ENCODE assay signal across 33 mouse cellular contexts in genomic region chr6:53982047-53982600, GRCm38 (mm10). TPM values are rescaled to one million over a fixed set of nuclear protein-coding genes. Genes with fewer than 3 reads are reported as not detected.
DNase-seq lines count a peak whose midpoint lies in the region; ATAC-seq and TF ChIP-seq lines count a peak whose summit lies in the region.
"Had no signal": no experiment of that assay in that cellular context is flagged by ENCODE, and none has a peak within 500 bp of the region (broad histone marks: within the 10 kb centered on the region; RNA-seq: fewer than 3 reads in every experiment).

No protein-coding gene starts in this region.

- H3K36me3 ChIP-seq in forebrain, embryonic 10.5 days (replicated peaks), result no peaks in the 10 kb centered on the region
- no peaks in the 10 kb centered on the region for H3K36me3 ChIP-seq in forebrain, postnatal 0 days (ENCODE audit: insufficient read depth)
- no peaks in the 10 kb centered on the region for H3K36me3 ChIP-seq in midbrain, embryonic 10.5 days
- H3K36me3 ChIP-seq in midbrain, embryonic 15.5 days (replicated peaks), result no peaks in the 10 kb centered on the region
- H3K36me3 ChIP-seq in intestine, postnatal 0 days (ENCODE audit: control insufficient read depth, insufficient read depth), result no peaks in the 10 kb centered on the region
- no peaks in the 10 kb centered on the region for H3K36me3 ChIP-seq in small intestine, adult 2 months (ENCODE audit: control insufficient read depth, insufficient read depth, low read length)
- H3K36me3 ChIP-seq: embryonic facial prominence, embryonic 12.5 days; forebrain, embryonic 15.5 days; limb, embryonic 15.5 days; liver, embryonic 13.5 days; midbrain, embryonic 13.5 days had no signal

- 64% methylated on average over 9 of the region's 9 CpGs for WGBS in forebrain, embryonic 10.5 days
- 44% methylated on average over 9 of the region's 9 CpGs for WGBS in forebrain, postnatal 0 days
- WGBS in midbrain, embryonic 10.5 days, result 59% methylated on average over 9 of the region's 9 CpGs
- 55% methylated on average over 9 of the region's 9 CpGs for WGBS in midbrain, embryonic 15.5 days
- WGBS in intestine, postnatal 0 days, result 23% methylated on average over 9 of the region's 9 CpGs
- 23% methylated on average over 9 of the region's 9 CpGs for WGBS in small intestine, adult 2 months

- TF ChIP-seq CTCF in forebrain, postnatal 0 days (IDR thresholded peaks at IDR 0.05; ENCODE audit: low read depth), result no peak
- TF ChIP-seq CTCF in intestine, postnatal 0 days (IDR thresholded peaks at IDR 0.05; ENCODE audit: low read depth), result no peak
- TF ChIP-seq CTCF in small intestine, adult 2 months (IDR thresholded peaks at IDR 0.05; ENCODE audit: extremely low read depth, insufficient read length, insufficient replicate concordance, low read depth, low read length), result no peak

- no peak overlapping the region for H3K4me2 ChIP-seq in forebrain, postnatal 0 days (ENCODE audit: low read depth)
- no peak overlapping the region for H3K4me2 ChIP-seq in midbrain, embryonic 15.5 days
- 0 out of 2 replicates have a peak overlapping the region, but pooled peaks have one; percentile 32 for H3K4me2 ChIP-seq in intestine, postnatal 0 days (replicated peaks; ENCODE audit: low read depth)
- H3K4me2 ChIP-seq: embryonic facial prominence, embryonic 12.5 days; forebrain, embryonic 15.5 days; limb, embryonic 15.5 days; midbrain, embryonic 13.5 days had no signal

- no peak overlapping the region for H3K4me3 ChIP-seq in forebrain, embryonic 10.5 days
- H3K4me3 ChIP-seq in forebrain, postnatal 0 days (ENCODE audit: low read depth, low read length), result no peak overlapping the region
- no peak overlapping the region for H3K4me3 ChIP-seq in midbrain, embryonic 10.5 days
- H3K4me3 ChIP-seq in midbrain, embryonic 15.5 days, result no peak overlapping the region
- no peak overlapping the region for H3K4me3 ChIP-seq in intestine, postnatal 0 days (ENCODE audit: low read depth, low read length)
- no peak overlapping the region for H3K4me3 ChIP-seq in small intestine, adult 2 months (ENCODE audit: low read depth, low read length)
- H3K4me3 ChIP-seq: embryonic facial prominence, embryonic 12.5 days; forebrain, embryonic 15.5 days; limb, embryonic 15.5 days; liver, embryonic 13.5 days; midbrain, embryonic 13.5 days had no signal

- no peak for ATAC-seq in forebrain, postnatal 0 days
- no peak for ATAC-seq in midbrain, embryonic 15.5 days (replicated peaks)
- peak; percentile 46; the same call in 1 of the 2 replicates for ATAC-seq in intestine, postnatal 0 days
- ATAC-seq: forebrain, embryonic 15.5 days; hindbrain, postnatal 0 days; midbrain, embryonic 13.5 days had no signal

- TF ChIP-seq POLR2A in small intestine, adult 2 months (IDR thresholded peaks at IDR 0.05; ENCODE audit: low read depth, low read length), result no peak

- no peak overlapping the region for H3K9ac ChIP-seq in forebrain, postnatal 0 days
- no peak overlapping the region for H3K9ac ChIP-seq in midbrain, embryonic 15.5 days
- H3K9ac ChIP-seq in intestine, postnatal 0 days (ENCODE audit: low read depth, low read length), result no peak overlapping the region
- H3K9ac ChIP-seq: embryonic facial prominence, embryonic 12.5 days; forebrain, embryonic 15.5 days; limb, embryonic 15.5 days; liver, embryonic 13.5 days; midbrain, embryonic 13.5 days had no signal

- H3K27me3 ChIP-seq in forebrain, embryonic 10.5 days (ENCODE audit: poor library complexity, severe bottlenecking), result no peaks in the 10 kb centered on the region
- no peaks in the 10 kb centered on the region; the same call in 1 of the 2 replicates for H3K27me3 ChIP-seq in forebrain, postnatal 0 days (ENCODE audit: insufficient read depth, low read length)
- H3K27me3 ChIP-seq in midbrain, embryonic 10.5 days (ENCODE audit: low read depth, poor library complexity, severe bottlenecking), result no peaks in the 10 kb centered on the region
- no peaks in the 10 kb centered on the region for H3K27me3 ChIP-seq in midbrain, embryonic 15.5 days (replicated peaks)
- H3K27me3 ChIP-seq in intestine, postnatal 0 days (replicated peaks; ENCODE audit: control insufficient read depth, insufficient read depth, low read length), result no peaks in the 10 kb centered on the region
- no peaks in the 10 kb centered on the region for H3K27me3 ChIP-seq in small intestine, adult 2 months (ENCODE audit: control insufficient read depth, insufficient read depth, low read length)
- H3K27me3 ChIP-seq: forebrain, embryonic 15.5 days; limb, embryonic 15.5 days; liver, embryonic 13.5 days; midbrain, embryonic 13.5 days had no signal

- no peak for DNase-seq in forebrain, embryonic 10.5 days (ENCODE audit: extremely low spot score, low spot score)
- no peak for DNase-seq in forebrain, postnatal 0 days
- no peak for DNase-seq in midbrain, embryonic 10.5 days (ENCODE audit: low spot score)
- no peak for DNase-seq in neural tube, embryonic 10.5 days (ENCODE audit: extremely low spot score, low spot score)
- DNase-seq in left cerebral cortex, postnatal 10 days (ENCODE audit: extremely low spot score in 1 of 2, low spot score in 2 of 2), result no peak
- DNase-seq: adrenal gland, postnatal 25 days; cerebellum, adult 11-12 months; cerebellum, adult 9-11 months; heart, postnatal 14 days; kidney, adult 11 months; liver, embryonic 13.5 days; lung, adult 18-20 months; right cerebral cortex, postnatal 25 days; spleen, adult 18-20 months; thymus, adult 18-20 months had no signal

- H3K9me3 ChIP-seq in forebrain, embryonic 10.5 days, result no peaks in the 10 kb centered on the region
- no peaks in the 10 kb centered on the region for H3K9me3 ChIP-seq in forebrain, postnatal 0 days (ENCODE audit: low read length)
- H3K9me3 ChIP-seq in midbrain, embryonic 10.5 days (replicated peaks), result no peaks in the 10 kb centered on the region
- no peaks in the 10 kb centered on the region for H3K9me3 ChIP-seq in midbrain, embryonic 15.5 days
- no peaks in the 10 kb centered on the region for H3K9me3 ChIP-seq in intestine, postnatal 0 days (ENCODE audit: control insufficient read depth)
- H3K9me3 ChIP-seq: embryonic facial prominence, embryonic 12.5 days; forebrain, embryonic 15.5 days; limb, embryonic 15.5 days; liver, embryonic 13.5 days; midbrain, embryonic 13.5 days had no signal

- H3K4me1 ChIP-seq in forebrain, embryonic 10.5 days, result peaks cover 19% of the 10 kb centered on the region
- H3K4me1 ChIP-seq in forebrain, postnatal 0 days (ENCODE audit: insufficient read depth), result no peaks in the 10 kb centered on the region
- H3K4me1 ChIP-seq in midbrain, embryonic 10.5 days, result peaks cover 16% of the 10 kb centered on the region
- no peaks in the 10 kb centered on the region for H3K4me1 ChIP-seq in midbrain, embryonic 15.5 days
- H3K4me1 ChIP-seq in intestine, postnatal 0 days (replicated peaks; ENCODE audit: control insufficient read depth, insufficient read depth, low read length), result 0 out of 2 replicates have a peak, but pooled peaks cover 12% of the 10 kb centered on the region
- peaks cover 32% of the 10 kb centered on the region; the same call in 1 of the 2 replicates for H3K4me1 ChIP-seq in small intestine, adult 2 months (ENCODE audit: control insufficient read depth, insufficient read depth, insufficient read length, low read length)
- H3K4me1 ChIP-seq: limb, embryonic 15.5 days had no signal

- intact Hi-C loops in left cerebral cortex, postnatal 10 days (cut with DNase I), result no loop called here

- H3K27ac ChIP-seq in forebrain, embryonic 10.5 days, result peak overlapping the region; percentile 48; the same call in 1 of the 2 replicates
- H3K27ac ChIP-seq in forebrain, postnatal 0 days (ENCODE audit: low read depth, low read length), result no peak overlapping the region
- H3K27ac ChIP-seq in midbrain, embryonic 10.5 days (replicated peaks), result peak overlapping the region; percentile 59
- H3K27ac ChIP-seq in midbrain, embryonic 15.5 days, result no peak overlapping the region
- no peak overlapping the region for H3K27ac ChIP-seq in intestine, postnatal 0 days (ENCODE audit: low read depth, low read length)
- H3K27ac ChIP-seq in small intestine, adult 2 months (ENCODE audit: insufficient read depth, low read depth, low read length), result peak overlapping the region; percentile 71
- H3K27ac ChIP-seq: embryonic facial prominence, embryonic 12.5 days; forebrain, embryonic 15.5 days; hindbrain, postnatal 0 days; limb, embryonic 15.5 days; midbrain, embryonic 13.5 days had no signal

RNA-seq across cellular contexts. Expression of gene Cpvl, which starts 3.7 kb away (rescaled TPM):
- polyA plus RNA-seq in forebrain, embryonic 10.5 days (2016; fragmentation: Nextera tagmentation; extraction: Ambion mirVana), result not detected in 2 replicates
- total RNA-seq in forebrain, postnatal 0 days (2014; rRNA removed), result not detected in 2 replicates
- 0.13 TPM in 1 of 2 replicates, not detected in the other for polyA plus RNA-seq in forebrain, postnatal 0 days (2015; fragmentation: Nextera tagmentation; extraction: Ambion mirVana)
- 0.07 TPM in 1 of 2 replicates, not detected in the other for polyA plus RNA-seq in midbrain, embryonic 10.5 days (2016; fragmentation: Nextera tagmentation; extraction: Ambion mirVana)
- not detected in 2 replicates for polyA plus RNA-seq in midbrain, embryonic 15.5 days (2015; fragmentation: Nextera tagmentation; extraction: Ambion mirVana)
- polyA plus RNA-seq in intestine, postnatal 0 days (2015; fragmentation: Nextera tagmentation; extraction: Ambion mirVana), result 0.77 and 0.82 TPM in 2 replicates
- polyA plus RNA-seq in small intestine, adult 2 months (2012; rRNA removed), result 0.10 TPM in 1 of 2 replicates, not detected in the other
- total RNA-seq in left cerebral cortex, postnatal 10 days (2021), result under 1 TPM in 1 of 2 experiments, not detected in 1; 0.24 TPM
- total RNA-seq: adrenal gland, adult 18-20 months; adrenal gland, postnatal 25 days; gastrocnemius, adult 8-10 months; heart, adult 8-10 months; heart, postnatal 14 days; hindbrain, postnatal 0 days; layer of hippocampus, adult 18-20 months; layer of hippocampus, postnatal 10 days; left cerebral cortex, adult 18-20 months; left cerebral cortex, postnatal 36 days; megakaryocyte, adult 5-6 weeks had no signal
- polyA plus RNA-seq: embryonic facial prominence, embryonic 12.5 days; forebrain, embryonic 15.5 days; heart, embryonic 14.5 days; liver, embryonic 13.5 days; midbrain, embryonic 13.5 days; neural tube, embryonic 11.5 days had no signal

RNA-seq across cellular contexts. Expression of gene Chn2, which starts 57.2 kb away (rescaled TPM):
- 9.5 and 10.6 TPM in 2 replicates for polyA plus RNA-seq in forebrain, embryonic 10.5 days (2016; fragmentation: Nextera tagmentation; extraction: Ambion mirVana)
- total RNA-seq in forebrain, postnatal 0 days (2014; rRNA removed), result 43.9 and 49.4 TPM in 2 replicates
- 28.7 and 33.3 TPM in 2 replicates for polyA plus RNA-seq in forebrain, postnatal 0 days (2015; fragmentation: Nextera tagmentation; extraction: Ambion mirVana)
- 17.3 and 20.0 TPM in 2 replicates for polyA plus RNA-seq in midbrain, embryonic 10.5 days (2016; fragmentation: Nextera tagmentation; extraction: Ambion mirVana)
- polyA plus RNA-seq in midbrain, embryonic 15.5 days (2015; fragmentation: Nextera tagmentation; extraction: Ambion mirVana), result 34.0 and 37.5 TPM in 2 replicates
- polyA plus RNA-seq in intestine, postnatal 0 days (2015; fragmentation: Nextera tagmentation; extraction: Ambion mirVana), result 19.6 and 24.3 TPM in 2 replicates
- polyA plus RNA-seq in small intestine, adult 2 months (2012; rRNA removed), result 35.2 and 53.5 TPM in 2 replicates
- total RNA-seq in left cerebral cortex, postnatal 10 days (2021), result 10 to 100 TPM; 55.3 to 56.6 TPM

Comparison
In these comparisons a context has a peak if more than half of its experiments do, and no peak if none do; other contexts are left out.
1. H3K27ac ChIP-seq: peak in forebrain, embryonic 10.5 days (single experiment), midbrain, embryonic 10.5 days (single experiment) and small intestine, adult 2 months (single experiment); none in forebrain, postnatal 0 days (single experiment), midbrain, embryonic 15.5 days (single experiment) and intestine, postnatal 0 days (single experiment).